Mouse (Mus musculus): ENCODE measurements at regions not wholly inside any gene's neighbourhood (a gene's known extent, or its start where the extent isn't known, plus 50 kb on each side); places are given as distances from the start of the nearest gene placed in this dataset.

- TF ChIP-seq E2F4 (IDR thresholded peaks at IDR 0.05; ENCODE audit: insufficient read depth) (no peak), POLR2A (IDR thresholded peaks at IDR 0.05; ENCODE audit: insufficient read length, low read depth) (no peak), POLR2AphosphoS2 (IDR thresholded peaks at IDR 0.05; ENCODE audit: insufficient read length, low read depth) (no peak), TCF12 (IDR thresholded peaks at IDR 0.05; ENCODE audit: insufficient read depth, poor library complexity, severe bottlenecking) (no peak), MAX (IDR thresholded peaks at IDR 0.05; ENCODE audit: low read depth) (no peak)
Measured at GRCm38 (mm10) chr9:11377586-11377985, 473.0 kb upstream of the Cntn5 start.
